ENCODE assay signal across 8 mouse cellular contexts in the genomic region with DNA sequence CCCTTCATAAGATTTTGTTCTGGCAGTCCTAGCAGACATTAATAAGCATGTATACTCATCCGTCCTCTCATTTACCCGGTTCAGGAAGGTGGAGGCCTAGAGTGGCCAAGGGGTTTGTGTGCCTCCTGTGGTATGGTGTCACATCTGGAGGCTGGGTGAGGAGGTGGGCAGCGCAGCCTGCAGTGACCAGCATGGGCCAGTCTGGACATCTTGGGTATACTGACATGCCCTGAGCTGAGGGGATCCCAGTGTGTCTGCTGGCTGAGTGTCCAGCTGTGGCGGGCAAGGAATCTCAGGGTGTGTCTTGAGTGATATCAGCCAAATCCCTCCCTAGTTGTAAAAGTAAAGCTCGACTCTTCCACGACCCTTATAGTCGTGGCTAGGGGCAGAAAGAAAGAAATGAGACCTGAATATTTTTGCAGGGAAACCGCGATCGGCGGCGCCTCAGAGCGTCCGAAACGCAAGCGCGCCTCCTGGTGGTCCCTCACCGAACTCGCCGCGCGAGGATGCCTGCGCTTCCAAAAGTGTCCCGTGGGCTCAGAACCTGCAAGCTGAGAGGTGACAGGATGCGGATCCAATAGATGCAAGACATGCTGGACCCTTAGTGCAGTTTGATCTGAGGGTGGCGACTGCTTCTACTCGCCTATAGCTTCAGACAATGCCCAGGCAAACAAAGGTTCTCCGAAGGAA. TPM values are rescaled to one million over a fixed set of nuclear protein-coding genes. Genes with fewer than 3 reads are reported as not detected.
DNase-seq lines count a peak whose midpoint lies in the region; ATAC-seq lines count a peak whose summit lies in the region.

No protein-coding gene starts in this region.

- no peaks in the 10 kb centered on the region for H3K36me3 ChIP-seq in heart, embryonic 15.5 days

- peak overlapping the region; percentile 50 for H3K4me2 ChIP-seq in heart, embryonic 15.5 days

- 0 out of 2 replicates have a peak, but pooled peaks cover 3% of the 10 kb centered on the region for H3K9me3 ChIP-seq in heart, embryonic 15.5 days (replicated peaks)

- WGBS in heart, embryonic 15.5 days = 12% methylated on average over 28 of the region's 28 CpGs

- H3K27ac ChIP-seq in heart, embryonic 15.5 days = no peak overlapping the region

- H3K27me3 ChIP-seq in heart, embryonic 15.5 days = peaks cover 20% of the 10 kb centered on the region

- peak overlapping the region; percentile 16; the same call in 1 of the 2 replicates for H3K4me3 ChIP-seq in heart, embryonic 15.5 days

- H3K4me1 ChIP-seq in heart, embryonic 15.5 days (replicated peaks) = peaks cover 5% of the 10 kb centered on the region

- peak overlapping the region; percentile 25; the same call in 1 of the 2 replicates for H3K9ac ChIP-seq in heart, embryonic 15.5 days

- intact Hi-C loops in heart, postnatal 25 days (cut with DNase I) = loop anchor here (10.0 kb wide), 1 partner anchor 432 kb away; a partner anchor contains a TSS

- 0 out of 2 replicates have a peak, but pooled peaks have one; percentile 38 for ATAC-seq in heart, embryonic 15.5 days (replicated peaks; ENCODE audit: insufficient number of reproducible peaks, insufficient read depth, low FRiP score, low read depth)

- peak; percentile 21 to 77 for DNase-seq in heart, adult 18-20 months
- no peak for DNase-seq in heart, postnatal 25 days (ENCODE audit: low spot score)
- peak; percentile 90 for DNase-seq in ZHBTc4 (ENCODE audit: low read depth, low spot score)
- peak; percentile 59 for DNase-seq in embryo, embryonic 11.5 days (ENCODE audit: low read depth, low spot score)
- peak; percentile 55 to 67 for DNase-seq in kidney, postnatal 25 days
- peak; percentile 66 for DNase-seq in lung, postnatal 14 days
- DNase-seq in retina, postnatal 1 day = peak; percentile 78

RNA-seq across cellular contexts. Expression of a gene that starts 8.0 kb away (rescaled TPM):
- total RNA-seq in heart, adult 18-20 months (2021) = 10 to 100 TPM; 18.1 to 18.3 TPM
- 10 to 100 TPM; 11.9 to 14.7 TPM for total RNA-seq in heart, postnatal 25 days (2021)
- 19.8 and 21.6 TPM in 2 replicates for polyA plus RNA-seq in heart, embryonic 15.5 days (2015; fragmentation: Nextera tagmentation; extraction: Ambion mirVana)

RNA-seq across cellular contexts. Expression of a gene that starts 10.5 kb away (rescaled TPM):
- total RNA-seq in heart, adult 18-20 months (2021) = not detected
- total RNA-seq in heart, postnatal 25 days (2021) = not detected
- 0.11 TPM in 1 of 2 replicates, not detected in the other for polyA plus RNA-seq in heart, embryonic 15.5 days (2015; fragmentation: Nextera tagmentation; extraction: Ambion mirVana)

RNA-seq across cellular contexts. Expression of a gene that starts 32.9 kb away (rescaled TPM):
- total RNA-seq in heart, adult 18-20 months (2021) = 10 to 100 TPM; 38.3 to 62.8 TPM
- total RNA-seq in heart, postnatal 25 days (2021) = 10 to 100 TPM; 41.2 to 42.1 TPM
- 57.2 and 57.4 TPM in 2 replicates for polyA plus RNA-seq in heart, embryonic 15.5 days (2015; fragmentation: Nextera tagmentation; extraction: Ambion mirVana)

RNA-seq across cellular contexts. Expression of a gene that starts 59.7 kb away (rescaled TPM):
- total RNA-seq in heart, adult 18-20 months (2021) = not detected
- not detected for total RNA-seq in heart, postnatal 25 days (2021)
- not detected in 2 replicates for polyA plus RNA-seq in heart, embryonic 15.5 days (2015; fragmentation: Nextera tagmentation; extraction: Ambion mirVana)
